Mouse (Mus musculus) CH12.LX (cell line): ENCODE data around the gene Spata9. TPM values are rescaled to one million over a fixed set of nuclear protein-coding genes. Genes with fewer than 3 reads are reported as not detected.

Source experiments
- DNase-seq: peaks from one replicate; pipeline ENCODE4 v3.0.0-alpha.2; 2013; ENCODE audit errors: extremely low read depth
- H3K27ac ChIP-seq: 2 replicates; pipeline ENCODE4 v1.5.1; 2012; ENCODE audit warnings: low read depth, mild to moderate bottlenecking, control low read depth, moderate library complexity; ENCODE audit not compliant: insufficient read depth
- H3K27me3 ChIP-seq: replicated peaks from 2 replicates; pipeline ENCODE3; 2012; ENCODE audit warnings: inconsistent platforms
- H3K36me3 ChIP-seq, 2 experiments: replicated peaks in 1 of 2; 2 replicates each; pipeline versions ENCODE3 to v1.6.1; 2012; ENCODE audit warnings: inconsistent platforms in 1 of 2, low read length in 1 of 2, mild to moderate bottlenecking in 1 of 2, mixed read lengths in 1 of 2, moderate library complexity in 1 of 2; ENCODE audit not compliant: control insufficient read depth in 1 of 2, insufficient read depth in 1 of 2
- H3K4me1 ChIP-seq, 2 experiments: 2 replicates each; pipeline ENCODE4 v1.6.1; 2012; ENCODE audit warnings: inconsistent platforms in 1 of 2, moderate library complexity in 1 of 2; ENCODE audit not compliant: insufficient read depth in 2 of 2, control insufficient read depth in 1 of 2
- H3K4me2 ChIP-seq: 2 replicates; pipeline ENCODE4 v1.6.1; 2012; ENCODE audit warnings: low read depth, mild to moderate bottlenecking, control low read depth; ENCODE audit not compliant: poor library complexity, insufficient read depth, severe bottlenecking
- H3K4me3 ChIP-seq, 3 experiments: fragments of 150-350 bp in 1 of 3; sonication (generic) in 1 of 3; replicated peaks in 1 of 3; 2 replicates each; pipeline versions ENCODE3 to v1.5.1; 2011 to 2012; ENCODE audit warnings: low read depth in 2 of 3, low read length in 2 of 3, mild to moderate bottlenecking in 2 of 3, moderate library complexity in 2 of 3, control low read depth in 1 of 3, improper control_type of control experiment in 1 of 3, inconsistent platforms in 1 of 3, mixed read lengths in 1 of 3; ENCODE audit not compliant: poor library complexity in 1 of 3
- H3K79me2 ChIP-seq: replicated peaks from 2 replicates; pipeline ENCODE4 v1.6.1; 2012; ENCODE audit warnings: mild to moderate bottlenecking, moderate library complexity; ENCODE audit not compliant: control insufficient read depth, poor library complexity, insufficient read depth, severe bottlenecking; ENCODE audit errors: extremely low read depth
- H3K9ac ChIP-seq: 2 replicates; pipeline ENCODE4 v1.6.1; 2012; ENCODE audit warnings: low read depth, mild to moderate bottlenecking, control low read depth, moderate library complexity; ENCODE audit not compliant: insufficient read depth
- H3K9me3 ChIP-seq: replicated peaks from 2 replicates; pipeline ENCODE3; 2012; ENCODE audit warnings: low read length, inconsistent platforms, mixed read lengths
- EP300 ChIP-seq: IDR thresholded peaks from 2 replicates; pipeline ENCODE4 v1.6.1; 2011; ENCODE audit warnings: low read length, improper control_type of control experiment
- HCFC1 ChIP-seq: IDR thresholded peaks from 2 replicates; pipeline ENCODE4 v1.6.1; 2012; ENCODE audit warnings: low read depth, mild to moderate bottlenecking, inconsistent platforms, low read length, improper control_type of control experiment
- JUN ChIP-seq: IDR thresholded peaks from 2 replicates; pipeline ENCODE4 v1.6.1; 2011; ENCODE audit warnings: low read depth, mild to moderate bottlenecking, low read length, improper control_type of control experiment, moderate library complexity; ENCODE audit not compliant: insufficient read depth
- MXI1 ChIP-seq: IDR thresholded peaks from 2 replicates; pipeline ENCODE4 v1.6.1; 2011; ENCODE audit warnings: mild to moderate bottlenecking, low read depth, low read length, improper control_type of control experiment
- NRF1 ChIP-seq: IDR thresholded peaks from 2 replicates; pipeline ENCODE4 v1.6.1; 2014; ENCODE audit warnings: low read depth, mild to moderate bottlenecking, inconsistent platforms, low read length, improper control_type of control experiment, moderate library complexity
- TCF12 ChIP-seq: IDR thresholded peaks from 2 replicates; pipeline ENCODE4 v1.6.1; 2014; ENCODE audit warnings: low read depth, mild to moderate bottlenecking, inconsistent platforms, low read length, improper control_type of control experiment
- UBTF ChIP-seq: IDR thresholded peaks from 2 replicates; pipeline ENCODE4 v1.6.1; 2012; ENCODE audit warnings: low read depth, mild to moderate bottlenecking, inconsistent platforms, low read length, improper control_type of control experiment, moderate library complexity
- dilution Hi-C: fragments of 300-500 bp; cut with MboI; formaldehyde crosslinking; loops from 2 replicates; pipeline ENCODE4 v1.14.3; 2020; ENCODE audit warnings: low sequenced_read_pairs; ENCODE audit not compliant: extremely low pct_unique_long_range_greater_than_20kb, extremely low pct_ligation_motif_present
- in situ Hi-C: fragments of 300-500 bp; cut with MboI; formaldehyde crosslinking; loops from 3 replicates; pipeline ENCODE4 v1.14.3; 2019; ENCODE audit warnings: low sequenced_read_pairs, low pct_ligation_motif_present, low pct_unique_long_range_greater_than_20kb, mixed read lengths
- polyA plus RNA-seq: library from polyadenylated mRNA; unstranded; fragments of >175 nt; gene quantifications from 2 replicates; pipeline ENCODE4 v1.2.1, GENCODE M21; 2012; ENCODE audit warnings: low read depth; ENCODE audit not compliant: insufficient read length
- total RNA-seq, 2 experiments: library from RNA; depleted of rRNA; stranded (reverse); fragments of 300-350 nt in 1 of 2; fragments of >200 nt in 1 of 2; gene quantifications; 2 replicates each; pipeline ENCODE4 v1.2.3; 2012 to 2014

Gene Spata9
- total and polyA plus RNA-seq, 3 experiments, result 0.36 TPM; not detected in 2

- Histone ChIP-seq H3K4me3 (no peak overlapping the region), H3K79me2 (no peaks in the 10 kb centered on the region), H3K9me3 (no peaks in the 10 kb centered on the region), H3K36me3 (no peaks in the 10 kb centered on the region), H3K9ac (no peak overlapping the region), H3K4me2 (no peak overlapping the region), H3K27ac (no peak overlapping the region), H3K4me1 (no peaks in the 10 kb centered on the region), H3K27me3 (no peaks in the 10 kb centered on the region)
- dilution Hi-C loops, result no loop called here
- in situ Hi-C loops, result no loop called here
- TF ChIP-seq UBTF (no peak), NRF1 (no peak), TCF12 (no peak)
- no peak for DNase-seq
Measured at GRCm38 (mm10) chr13:75950295-75950694, 16.7 kb upstream of the Spata9 start.

DNA sequence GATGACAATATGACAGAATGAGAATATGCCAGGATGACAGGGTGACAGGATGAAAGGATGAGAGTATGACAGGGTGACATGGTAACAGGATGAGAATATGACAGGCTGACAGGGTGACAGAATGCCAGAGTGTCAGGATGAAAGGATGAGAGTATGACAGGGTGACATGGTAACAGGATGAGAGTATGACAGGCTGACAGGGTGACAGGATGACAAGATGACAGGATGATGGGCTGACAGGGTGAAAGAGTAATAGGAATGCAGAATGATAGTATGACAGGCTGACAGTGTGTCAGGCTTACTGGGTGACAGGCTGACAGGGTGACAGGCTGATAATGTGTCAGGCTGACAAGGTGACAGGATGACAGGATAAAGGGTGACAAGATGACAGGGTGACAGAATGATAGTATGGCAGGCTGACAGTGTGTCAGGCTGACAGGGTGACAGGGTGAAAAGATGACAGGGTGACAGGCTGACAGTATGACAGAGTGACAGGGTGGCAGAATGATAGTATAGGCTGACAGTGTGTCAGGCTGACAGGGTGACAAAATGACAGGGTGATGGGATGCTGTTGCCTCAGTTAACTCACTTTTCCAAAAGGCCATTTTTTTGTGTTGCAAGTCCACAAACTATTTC is 11.5 kb upstream of the Spata9 start:
- Histone ChIP-seq H3K4me2 (no peak overlapping the region), H3K9ac (no peak overlapping the region), H3K36me3 (no peaks in the 10 kb centered on the region), H3K9me3 (no peaks in the 10 kb centered on the region), H3K4me3 (no peak overlapping the region), H3K27ac (no peak overlapping the region), H3K27me3 (no peaks in the 10 kb centered on the region), H3K79me2 (no peaks in the 10 kb centered on the region), H3K4me1 (no peaks in the 10 kb centered on the region)
- DNase-seq, result no peak
- TF ChIP-seq EP300, result no peak
- no peak for TF ChIP-seq MXI1
- dilution Hi-C loops, result no loop called here
- in situ Hi-C loops, result no loop called here

- in situ Hi-C loops (no loop called here), dilution Hi-C loops (no loop called here)
- TF ChIP-seq JUN (no peak), HCFC1 (no peak)
- no peak overlapping the region for H3K9ac ChIP-seq
- no peaks in the 10 kb centered on the region for H3K27me3 ChIP-seq
- H3K9me3 ChIP-seq, result no peaks in the 10 kb centered on the region
- H3K27ac ChIP-seq, result no peak overlapping the region
- no peak overlapping the region for H3K4me2 ChIP-seq
- no peaks in the 10 kb centered on the region for H3K4me1 ChIP-seq
- DNase-seq, result no peak
- H3K4me3 ChIP-seq, result no peak overlapping the region
- H3K79me2 ChIP-seq, result no peaks in the 10 kb centered on the region
- no peaks in the 10 kb centered on the region for H3K36me3 ChIP-seq
Measured at GRCm38 (mm10) chr13:75974481-75974880, 7.5 kb downstream of the Spata9 start.
